Mouse (Mus musculus) liver, embryonic 14.5 days (tissue): ENCODE measurements around the gene Cst9.

Experiments used
- CTCF ChIP-seq: IDR thresholded peaks from 2 replicates; pipeline ENCODE4 v1.5.1; 2016; ENCODE audit warnings: antibody characterized with exemption, low read depth, control low read depth
- EP300 ChIP-seq: IDR thresholded peaks from 2 replicates; pipeline ENCODE4 v1.6.1; 2016; ENCODE audit warnings: antibody characterized with exemption, low read depth

GRCm38 (mm10) chr2:148874224-148874616, 39.3 kb downstream of the Cst9 start:
- TF ChIP-seq CTCF (no peak), EP300 (no peak)
